Mouse (Mus musculus): ENCODE results near the gene Slc44a3.

GRCm38 (mm10) chr3:121552723-121553122, 20.5 kb upstream of the Slc44a3 start:
- TF ChIP-seq POLR2A (IDR thresholded peaks at IDR 0.05; ENCODE audit: low read depth, low read length) = no peak
- TF ChIP-seq CTCF (IDR thresholded peaks at IDR 0.05; ENCODE audit: extremely low read depth, insufficient read length, insufficient replicate concordance, low read depth, low read length) = no peak

All from small intestine, adult 2 months (tissue).